Mouse (Mus musculus) embryonic fibroblast, embryonic 13.5 days (primary cell): Measurements from ENCODE around the gene Gk. TPM values are rescaled to one million over a fixed set of nuclear protein-coding genes. Genes with fewer than 3 reads are reported as not detected.

Source experiments
- H3K27ac ChIP-seq: 2 replicates; pipeline ENCODE4 v1.5.1; 2012; ENCODE audit warnings: low read length, control low read depth, inconsistent platforms; ENCODE audit not compliant: insufficient read depth
- H3K4me1 ChIP-seq: 2 replicates; pipeline ENCODE4 v1.6.1; 2011; ENCODE audit warnings: low read length; ENCODE audit not compliant: control insufficient read depth, insufficient read depth
- H3K4me3 ChIP-seq: 2 replicates; pipeline ENCODE4 v1.5.1; 2011; ENCODE audit warnings: mild to moderate bottlenecking, control low read depth, low read length; ENCODE audit not compliant: insufficient read depth
- CTCF ChIP-seq: IDR thresholded peaks from 2 replicates; pipeline ENCODE4 v1.5.1; 2011; ENCODE audit warnings: mild to moderate bottlenecking, control low read depth, low read length, moderate library complexity, borderline replicate concordance; ENCODE audit not compliant: insufficient read depth
- POLR2A ChIP-seq: IDR thresholded peaks from 2 replicates; pipeline ENCODE4 v1.6.1; 2011; ENCODE audit warnings: low read depth, mild to moderate bottlenecking, control low read depth, low read length, moderate library complexity
- polyA plus RNA-seq: library from polyadenylated mRNA; stranded (reverse); fragments of >200 nt; gene quantifications from 2 replicates; pipeline ENCODE4 v1.2.4, GENCODE M21; 2011; ENCODE audit warnings: low read depth; ENCODE audit not compliant: missing spikeins, insufficient read length

Gene Gk
- polyA plus RNA-seq, 1 experiment = 13.7 TPM

GRCm38 (mm10) chrX:85743837-85744236 lies 32.8 kb downstream of the Gk start:
- H3K4me1 ChIP-seq = no peaks in the 10 kb centered on the region
- H3K27ac ChIP-seq = no peak overlapping the region
- no peak overlapping the region for H3K4me3 ChIP-seq
- TF ChIP-seq POLR2A (no peak), CTCF (no peak)

- Histone ChIP-seq H3K4me3 (no peak overlapping the region), H3K4me1 (no peaks in the 10 kb centered on the region), H3K27ac (no peak overlapping the region)
- no peak for TF ChIP-seq CTCF
- no peak for TF ChIP-seq POLR2A
Observed at GRCm38 (mm10) chrX:85733228-85733627, 43.4 kb downstream of the Gk start.

GRCm38 (mm10) chrX:85731133-85731938 lies 45.3 kb downstream of the Gk start:
- no peaks in the 10 kb centered on the region for H3K4me1 ChIP-seq
- H3K27ac ChIP-seq = no peak overlapping the region
- TF ChIP-seq CTCF = no peak
- H3K4me3 ChIP-seq = no peak overlapping the region

- Histone ChIP-seq H3K4me1 (no peaks in the 10 kb centered on the region), H3K4me3 (no peak overlapping the region), H3K27ac (no peak overlapping the region)
- TF ChIP-seq POLR2A = no peak
- TF ChIP-seq CTCF = no peak
Observed at GRCm38 (mm10) chrX:85721226-85721625, 55.4 kb downstream of the Gk start.

- no peak overlapping the region for H3K4me3 ChIP-seq
- H3K4me1 ChIP-seq = no peaks in the 10 kb centered on the region
- TF ChIP-seq POLR2A (no peak), CTCF (no peak)
- H3K27ac ChIP-seq = no peak overlapping the region
Observed at GRCm38 (mm10) chrX:85710399-85710798, 66.2 kb downstream of the Gk start.

- TF ChIP-seq CTCF (no peak), POLR2A (no peak)
- Histone ChIP-seq H3K4me1 (no peaks in the 10 kb centered on the region), H3K4me3 (no peak overlapping the region), H3K27ac (no peak overlapping the region)
Observed at GRCm38 (mm10) chrX:85705715-85706114, 70.9 kb downstream of the Gk start.

- TF ChIP-seq CTCF (no peak), POLR2A (no peak)
- H3K4me3 ChIP-seq = no peak overlapping the region
- H3K27ac ChIP-seq = no peak overlapping the region
- no peaks in the 10 kb centered on the region for H3K4me1 ChIP-seq
Observed at GRCm38 (mm10) chrX:85683723-85684122, 92.9 kb downstream of the Gk start.

GRCm38 (mm10) chrX:85682125-85682524 lies 94.5 kb downstream of the Gk start:
- TF ChIP-seq POLR2A = no peak
- TF ChIP-seq CTCF = no peak
- Histone ChIP-seq H3K4me1 (no peaks in the 10 kb centered on the region), H3K4me3 (no peak overlapping the region), H3K27ac (no peak overlapping the region)

GRCm38 (mm10) chrX:85676808-85677207 lies 99.8 kb downstream of the Gk start:
- Histone ChIP-seq H3K4me3 (no peak overlapping the region), H3K4me1 (no peaks in the 10 kb centered on the region), H3K27ac (no peak overlapping the region)
- TF ChIP-seq CTCF (no peak), POLR2A (no peak)

Other genes starting within 250 kb of the Gk start
- gene Tab3, start 202.8 kb downstream of the Gk start, polyA plus RNA-seq = 6.0 and 8.8 TPM in 2 replicates
- gene 5430427O19Rik, start 93.5 kb upstream of the Gk start, polyA plus RNA-seq = not detected in 2 replicates